Mouse (Mus musculus): ENCODE measurements at regions not wholly inside any gene's neighbourhood (a gene's known extent, or its start where the extent isn't known, plus 50 kb on each side); places are given as distances from the start of the nearest gene placed in this dataset.

GRCm38 (mm10) chr8:18536059-18536458 lies 442.0 kb downstream of the Defb40 start:
- Histone ChIP-seq H3K9me3 (replicated peaks) (no peaks in the 10 kb centered on the region), H3K27ac (no peak overlapping the region), H3K4me1 (no peaks in the 10 kb centered on the region), H3K27me3 (ENCODE audit: low read depth, poor library complexity, severe bottlenecking) (no peaks in the 10 kb centered on the region), H3K36me3 (no peaks in the 10 kb centered on the region), H3K4me3 (no peak overlapping the region)
- DNase-seq (ENCODE audit: low spot score) = no peak
- 87% methylated on average over 2 of the region's 2 CpGs for WGBS

DNA sequence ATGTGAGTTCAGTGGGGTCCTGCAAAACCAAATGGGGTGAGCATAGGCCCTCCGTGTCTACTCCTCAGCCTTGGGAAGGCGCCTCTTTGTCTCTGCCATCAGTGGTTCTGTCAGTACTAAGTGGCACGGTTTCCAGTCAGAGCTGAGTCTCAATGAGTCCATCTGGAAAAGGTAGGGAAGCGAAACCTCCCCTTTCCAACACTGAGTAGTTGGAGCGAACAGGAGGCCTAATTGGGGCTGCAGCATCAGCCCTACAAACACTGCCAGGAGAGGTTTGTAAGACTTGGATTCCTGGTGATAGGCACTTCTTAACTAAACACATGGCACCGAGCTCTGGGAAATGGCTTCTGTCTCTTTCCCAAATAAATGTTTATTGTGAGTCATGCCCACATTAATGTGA lies 449.9 kb downstream of the Defb40 start:
- no peaks in the 10 kb centered on the region for H3K9me3 ChIP-seq (replicated peaks)
- H3K4me3 ChIP-seq = no peak overlapping the region
- DNase-seq (ENCODE audit: low spot score) = no peak
- 92% methylated on average over 6 of the region's 6 CpGs for WGBS
- no peaks in the 10 kb centered on the region for H3K27me3 ChIP-seq (ENCODE audit: low read depth, poor library complexity, severe bottlenecking)
- H3K27ac ChIP-seq = no peak overlapping the region
- no peaks in the 10 kb centered on the region for H3K4me1 ChIP-seq
- H3K36me3 ChIP-seq = no peaks in the 10 kb centered on the region

DNA sequence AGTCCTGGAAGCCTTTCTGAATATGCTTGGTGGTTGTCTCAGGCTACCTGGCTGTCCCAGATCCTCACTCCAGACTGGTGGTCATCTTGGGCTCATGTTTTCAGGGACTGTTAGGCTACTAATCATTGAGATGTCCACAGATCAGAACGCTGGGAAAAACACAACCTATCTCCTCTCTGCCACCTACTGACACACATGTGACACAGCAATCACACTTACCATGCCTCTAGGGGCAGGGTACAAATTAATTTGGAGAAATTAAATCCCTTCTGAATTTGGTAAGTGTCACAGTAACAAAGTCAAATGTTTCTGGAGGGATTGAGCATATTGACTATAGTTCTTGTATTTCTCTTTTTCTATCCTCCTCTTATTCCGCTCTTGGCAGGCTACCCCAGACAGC lies 465.6 kb downstream of the Defb40 start:
- no peak overlapping the region for H3K4me3 ChIP-seq
- WGBS = 71% methylated on average over 2 of the region's 2 CpGs
- H3K36me3 ChIP-seq = no peaks in the 10 kb centered on the region
- no peaks in the 10 kb centered on the region for H3K27me3 ChIP-seq (ENCODE audit: low read depth, poor library complexity, severe bottlenecking)
- H3K4me1 ChIP-seq = no peaks in the 10 kb centered on the region
- no peaks in the 10 kb centered on the region for H3K9me3 ChIP-seq (replicated peaks)
- no peak for DNase-seq (ENCODE audit: low spot score)
- H3K27ac ChIP-seq = no peak overlapping the region

- no peaks in the 10 kb centered on the region for H3K36me3 ChIP-seq
- H3K4me1 ChIP-seq = no peaks in the 10 kb centered on the region
- no peaks in the 10 kb centered on the region for H3K27me3 ChIP-seq (ENCODE audit: low read depth, poor library complexity, severe bottlenecking)
- H3K9me3 ChIP-seq (replicated peaks) = no peaks in the 10 kb centered on the region
- no peak overlapping the region for H3K4me3 ChIP-seq
- no peak for DNase-seq (ENCODE audit: low spot score)
- H3K27ac ChIP-seq = no peak overlapping the region
- 92% methylated on average over 13 of the region's 13 CpGs for WGBS
These were observed 471.7 kb downstream of the Defb40 start for GRCm38 (mm10) chr8:18506158-18507022.

- no peaks in the 10 kb centered on the region for H3K9me3 ChIP-seq (replicated peaks)
- no peaks in the 10 kb centered on the region for H3K27me3 ChIP-seq (ENCODE audit: low read depth, poor library complexity, severe bottlenecking)
- no peak overlapping the region for H3K27ac ChIP-seq
- no peaks in the 10 kb centered on the region for H3K36me3 ChIP-seq
- 86% methylated on average over 5 of the region's 5 CpGs for WGBS
- H3K4me1 ChIP-seq = no peaks in the 10 kb centered on the region
- DNase-seq (ENCODE audit: low spot score) = no peak
- H3K4me3 ChIP-seq = no peak overlapping the region
These were observed 487.4 kb downstream of the Defb40 start for GRCm38 (mm10) chr8:18490620-18491019.

GRCm38 (mm10) chr8:18480081-18480480 lies 498.0 kb downstream of the Defb40 start:
- DNase-seq (ENCODE audit: low spot score) = no peak
- Histone ChIP-seq H3K4me3 (no peak overlapping the region), H3K27me3 (ENCODE audit: low read depth, poor library complexity, severe bottlenecking) (no peaks in the 10 kb centered on the region), H3K4me1 (no peaks in the 10 kb centered on the region), H3K36me3 (no peaks in the 10 kb centered on the region), H3K27ac (no peak overlapping the region), H3K9me3 (replicated peaks) (no peaks in the 10 kb centered on the region)
- WGBS = 89% methylated on average over 3 of the region's 3 CpGs

GRCm38 (mm10) chr8:18478166-18478565 lies 499.9 kb downstream of the Defb40 start:
- Histone ChIP-seq H3K27me3 (ENCODE audit: low read depth, poor library complexity, severe bottlenecking) (no peaks in the 10 kb centered on the region), H3K27ac (no peak overlapping the region), H3K9me3 (replicated peaks) (no peaks in the 10 kb centered on the region), H3K4me3 (no peak overlapping the region), H3K36me3 (no peaks in the 10 kb centered on the region), H3K4me1 (no peaks in the 10 kb centered on the region)
- 90% methylated on average over 4 of the region's 4 CpGs for WGBS
- no peak for DNase-seq (ENCODE audit: low spot score)

DNA sequence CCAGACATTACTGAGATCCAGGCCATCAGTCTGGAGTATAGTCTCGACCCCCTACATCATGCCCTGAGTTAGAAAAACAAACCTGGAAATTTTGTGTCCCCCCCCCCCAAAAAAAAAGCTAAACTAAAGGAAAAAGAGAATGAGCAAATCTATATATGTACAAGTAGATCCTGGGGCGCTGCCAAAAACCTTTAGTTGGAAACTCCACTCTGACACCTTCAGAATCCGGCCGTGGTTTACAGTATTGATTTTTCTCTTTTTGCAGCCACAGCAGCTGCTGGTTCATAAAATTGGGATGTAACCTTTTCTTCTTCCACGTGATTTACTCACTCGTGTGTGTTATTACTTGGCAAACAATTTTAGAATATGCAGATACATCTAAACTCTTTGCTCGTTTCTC lies 510.5 kb downstream of the Defb40 start:
- Histone ChIP-seq H3K4me3 (no peak overlapping the region), H3K27me3 (ENCODE audit: low read depth, poor library complexity, severe bottlenecking) (no peaks in the 10 kb centered on the region), H3K27ac (no peak overlapping the region), H3K9me3 (replicated peaks) (no peaks in the 10 kb centered on the region), H3K36me3 (no peaks in the 10 kb centered on the region), H3K4me1 (no peaks in the 10 kb centered on the region)
- no peak for DNase-seq (ENCODE audit: low spot score)
- 87% methylated on average over 7 of the region's 7 CpGs for WGBS

GRCm38 (mm10) chr8:18460609-18461008 lies 517.4 kb downstream of the Defb40 start:
- no peaks in the 10 kb centered on the region for H3K36me3 ChIP-seq
- no peaks in the 10 kb centered on the region for H3K4me1 ChIP-seq
- WGBS = 81% methylated on average over 4 of the region's 4 CpGs
- no peak overlapping the region for H3K27ac ChIP-seq
- DNase-seq (ENCODE audit: low spot score) = no peak
- no peak overlapping the region for H3K4me3 ChIP-seq
- H3K9me3 ChIP-seq (replicated peaks) = no peaks in the 10 kb centered on the region
- H3K27me3 ChIP-seq (ENCODE audit: low read depth, poor library complexity, severe bottlenecking) = no peaks in the 10 kb centered on the region

DNA sequence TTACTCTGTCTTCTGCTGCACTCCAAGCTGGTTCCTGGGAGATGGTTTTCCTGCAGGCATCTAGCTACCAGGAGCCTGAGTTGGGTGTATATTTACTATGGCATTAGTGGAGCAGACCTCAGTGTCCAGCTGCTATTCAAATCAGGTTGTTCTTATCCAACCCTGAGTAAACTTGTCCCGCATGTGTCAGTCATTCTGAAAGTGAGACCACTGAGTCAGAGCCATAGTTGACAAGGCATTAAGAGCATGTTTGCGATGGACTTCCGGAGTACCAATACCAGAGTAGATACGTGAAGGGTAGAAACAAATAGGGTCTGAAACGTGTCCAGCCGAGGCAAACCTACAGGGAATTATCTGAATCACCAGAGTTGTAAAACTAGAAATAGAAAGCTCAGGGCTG lies 520.6 kb downstream of the Defb40 start:
- no peak overlapping the region for H3K4me3 ChIP-seq
- H3K27me3 ChIP-seq (ENCODE audit: low read depth, poor library complexity, severe bottlenecking) = no peaks in the 10 kb centered on the region
- H3K27ac ChIP-seq = no peak overlapping the region
- WGBS = 93% methylated on average over 6 of the region's 6 CpGs
- DNase-seq (ENCODE audit: low spot score) = no peak
- no peaks in the 10 kb centered on the region for H3K36me3 ChIP-seq
- no peaks in the 10 kb centered on the region for H3K9me3 ChIP-seq (replicated peaks)
- no peaks in the 10 kb centered on the region for H3K4me1 ChIP-seq

DNA sequence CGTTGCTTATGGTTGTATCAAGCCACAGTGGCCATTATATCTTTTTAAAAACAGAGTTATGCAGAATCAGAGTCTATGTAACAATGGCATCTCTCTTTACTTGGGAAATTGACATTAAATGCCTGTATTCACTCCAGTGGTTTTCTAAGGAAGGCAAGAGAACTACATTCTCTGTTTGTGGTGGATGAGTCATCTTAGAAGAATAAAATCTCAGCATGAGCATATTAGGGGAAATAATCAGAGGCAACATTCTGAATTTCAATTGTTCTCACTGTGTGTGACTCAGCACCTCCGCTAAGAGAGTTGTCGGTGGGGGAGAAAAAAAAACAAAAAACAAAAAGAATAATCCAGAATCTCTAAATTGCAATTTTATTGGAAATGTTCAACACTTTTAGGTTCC lies 529.0 kb downstream of the Defb40 start:
- Histone ChIP-seq H3K36me3 (no peaks in the 10 kb centered on the region), H3K27me3 (ENCODE audit: low read depth, poor library complexity, severe bottlenecking) (no peaks in the 10 kb centered on the region), H3K4me1 (no peaks in the 10 kb centered on the region), H3K9me3 (replicated peaks) (no peaks in the 10 kb centered on the region), H3K4me3 (no peak overlapping the region), H3K27ac (no peak overlapping the region)
- WGBS = 88% methylated on average over 3 of the region's 3 CpGs
- DNase-seq (ENCODE audit: low spot score) = no peak

- H3K27ac ChIP-seq = no peak overlapping the region
- H3K4me3 ChIP-seq = no peak overlapping the region
- H3K9me3 ChIP-seq (replicated peaks) = no peaks in the 10 kb centered on the region
- no peaks in the 10 kb centered on the region for H3K36me3 ChIP-seq
- H3K27me3 ChIP-seq (ENCODE audit: low read depth, poor library complexity, severe bottlenecking) = no peaks in the 10 kb centered on the region
- DNase-seq (ENCODE audit: low spot score) = no peak
- no peaks in the 10 kb centered on the region for H3K4me1 ChIP-seq
- WGBS = 70% methylated on average over 3 of the region's 3 CpGs
These were observed 535.8 kb downstream of the Defb40 start for GRCm38 (mm10) chr8:18442212-18442611.

DNA sequence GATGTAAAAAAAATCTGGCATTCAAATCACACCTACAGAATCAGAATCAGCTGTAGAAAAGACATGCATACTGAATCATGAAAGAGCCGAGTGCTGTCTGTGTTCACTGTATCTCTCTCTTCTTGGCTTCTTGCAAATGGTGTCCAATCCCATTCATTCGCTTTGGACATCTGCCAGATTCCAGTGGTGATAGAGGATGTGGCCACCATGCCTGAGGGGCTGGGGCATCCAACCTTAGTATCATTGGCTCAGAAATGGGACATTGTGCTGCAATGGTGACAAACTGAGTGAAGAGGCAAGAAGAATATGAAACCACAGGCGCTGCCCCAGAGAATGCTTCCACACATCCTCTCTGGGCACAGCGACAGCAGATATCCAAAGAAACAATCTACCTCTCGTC lies 555.2 kb downstream of the Defb40 start:
- Histone ChIP-seq H3K4me3 (no peak overlapping the region), H3K27me3 (ENCODE audit: low read depth, poor library complexity, severe bottlenecking) (no peaks in the 10 kb centered on the region), H3K4me1 (no peaks in the 10 kb centered on the region), H3K9me3 (replicated peaks) (no peaks in the 10 kb centered on the region), H3K36me3 (no peaks in the 10 kb centered on the region), H3K27ac (no peak overlapping the region)
- DNase-seq (ENCODE audit: low spot score) = no peak
- 88% methylated on average over 5 of the region's 5 CpGs for WGBS

- H3K27ac ChIP-seq = no peak overlapping the region
- DNase-seq (ENCODE audit: low spot score) = no peak
- 85% methylated on average over 2 of the region's 2 CpGs for WGBS
These were observed 565.6 kb downstream of the Defb40 start for GRCm38 (mm10) chr8:18412470-18412869.

More at GRCm38 (mm10) chr8:18412470-18412869, 565.6 kb downstream of the Defb40 start:
- Histone ChIP-seq H3K4me1 (no peaks in the 10 kb centered on the region), H3K36me3 (no peaks in the 10 kb centered on the region), H3K9me3 (replicated peaks) (no peaks in the 10 kb centered on the region), H3K27me3 (ENCODE audit: low read depth, poor library complexity, severe bottlenecking) (no peaks in the 10 kb centered on the region), H3K4me3 (no peak overlapping the region)

Data from limb, embryonic 10.5 days (tissue).